Comparison of ENCODE assay signal across 16 mouse cellular contexts in the genomic region with DNA sequence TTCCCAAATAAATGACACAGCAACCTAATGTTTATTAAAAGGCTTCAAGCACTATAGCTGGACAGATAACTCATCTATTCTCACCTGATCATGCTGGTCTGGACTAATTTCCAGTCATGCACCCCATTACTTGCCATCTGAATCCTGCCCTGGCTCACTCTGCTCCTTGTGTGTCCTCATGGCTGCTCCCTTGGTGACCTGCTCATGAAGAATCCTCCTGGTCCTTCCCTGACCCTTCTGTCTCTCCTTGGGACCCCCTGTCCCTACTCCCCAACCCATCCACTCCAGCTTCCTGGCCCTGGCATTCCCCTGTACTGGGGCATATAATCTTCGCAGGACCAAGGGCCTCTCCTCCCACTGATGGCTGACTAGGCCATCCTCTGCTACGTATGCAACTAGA.
"Had no signal": no experiment of that assay in that cellular context is flagged by ENCODE, and none has a peak within 500 bp of the region (broad histone marks: within the 10 kb centered on the region; RNA-seq: fewer than 3 reads in every experiment).

No protein-coding gene starts in this region.

- H3K4me3 ChIP-seq: neural tube, embryonic 13.5 days; neural tube, embryonic 15.5 days; stomach, embryonic 15.5 days had no signal

- H3K9me3 ChIP-seq: neural tube, embryonic 13.5 days; stomach, embryonic 15.5 days had no signal

- H3K4me1 ChIP-seq: stomach, embryonic 15.5 days had no signal

- DNase-seq: retina, postnatal 1 day; right cerebral cortex, adult 18-20 months; right cerebral cortex, postnatal 14 days; right cerebral cortex, postnatal 25 days; right cerebral cortex, postnatal 4 days; spleen, adult 18-20 months; thymus, adult 18-20 months; thymus, adult 2 months; thymus, postnatal 14 days; thymus, postnatal 25 days; thymus, postnatal 36 days; thymus, postnatal 4 days had no signal

- H3K36me3 ChIP-seq: neural tube, embryonic 13.5 days; neural tube, embryonic 15.5 days; stomach, embryonic 15.5 days had no signal

- H3K27me3 ChIP-seq: neural tube, embryonic 13.5 days; neural tube, embryonic 15.5 days; stomach, embryonic 15.5 days had no signal

- H3K27ac ChIP-seq: neural tube, embryonic 13.5 days; neural tube, embryonic 15.5 days; stomach, embryonic 15.5 days; stomach, postnatal 0 days had no signal
